Mouse (Mus musculus): ENCODE measurements around the gene Zbtb17. TPM values are rescaled to one million over a fixed set of nuclear protein-coding genes. Genes with fewer than 3 reads are reported as not detected.
A peak's percentile ranks its signal among the peaks of the same experiment; 100 is the strongest.

Gene Zbtb17
- polyA plus RNA-seq, 1 experiment from 2014 or later = 36.4 TPM

DNA sequence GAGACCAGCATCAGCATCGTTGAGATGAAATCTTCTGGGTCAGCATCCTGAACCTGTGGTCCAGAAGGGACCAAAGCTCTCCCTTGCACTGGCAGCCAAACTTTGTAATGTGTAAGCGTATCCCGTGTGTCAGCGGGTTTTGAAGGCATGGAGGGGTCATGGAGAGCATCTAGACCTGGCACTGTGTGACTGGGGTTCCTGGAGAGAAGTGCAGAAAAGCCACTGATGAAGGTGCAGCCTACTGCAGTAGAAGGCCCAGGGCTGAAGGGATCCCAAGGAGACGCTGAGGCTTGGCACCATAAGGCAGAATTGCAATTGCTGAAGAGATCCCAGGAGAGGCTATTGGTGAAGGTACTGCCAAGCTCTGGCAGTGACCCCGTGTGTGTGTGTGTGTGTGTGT, 15.1 kb upstream of the Zbtb17 start:
- Histone ChIP-seq H3K4me1 (peaks cover 20% of the 10 kb centered on the region), H3K9me3 (no peaks in the 10 kb centered on the region), H3K36me3 (no peaks in the 10 kb centered on the region), H3K4me3 (no peak overlapping the region), H3K4me2 (no peak overlapping the region), H3K27me3 (no peaks in the 10 kb centered on the region; the same call in 1 of the 2 replicates), H3K9ac (no peak overlapping the region), H3K27ac (no peak overlapping the region)
- WGBS = 78% methylated on average over 6 of the region's 6 CpGs
- ATAC-seq (ENCODE audit: borderline replicate concordance, extremely low read depth, low FRiP score, low TSS enrichment) = no peak

DNA sequence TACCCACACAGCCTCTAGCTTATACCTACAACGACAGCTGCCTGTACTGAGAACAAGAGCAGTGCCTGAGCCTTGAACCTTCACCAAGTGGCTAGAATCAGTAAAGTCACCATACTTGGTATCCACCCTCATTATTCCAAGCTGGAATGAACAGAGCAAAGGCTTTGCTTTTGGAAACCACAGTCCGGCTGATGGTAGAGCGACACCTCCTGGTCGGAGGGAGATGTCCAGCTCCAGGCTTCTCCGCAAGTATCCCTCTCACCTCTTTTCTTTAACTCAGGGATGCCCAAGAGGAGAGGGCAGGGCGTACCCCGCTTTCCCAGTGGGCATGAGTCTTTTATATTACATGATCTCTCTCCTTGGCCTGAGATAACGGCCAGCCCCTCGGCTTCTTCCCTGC, 14.6 kb upstream of the Zbtb17 start:
- Histone ChIP-seq H3K9me3 (no peaks in the 10 kb centered on the region), H3K4me3 (no peak overlapping the region), H3K27ac (no peak overlapping the region), H3K36me3 (no peaks in the 10 kb centered on the region), H3K4me1 (peaks cover 20% of the 10 kb centered on the region), H3K4me2 (no peak overlapping the region), H3K27me3 (no peaks in the 10 kb centered on the region; the same call in 1 of the 2 replicates), H3K9ac (no peak overlapping the region)
- ATAC-seq (ENCODE audit: borderline replicate concordance, extremely low read depth, low FRiP score, low TSS enrichment) = no peak
- 50% methylated on average over 9 of the region's 9 CpGs for WGBS

DNA sequence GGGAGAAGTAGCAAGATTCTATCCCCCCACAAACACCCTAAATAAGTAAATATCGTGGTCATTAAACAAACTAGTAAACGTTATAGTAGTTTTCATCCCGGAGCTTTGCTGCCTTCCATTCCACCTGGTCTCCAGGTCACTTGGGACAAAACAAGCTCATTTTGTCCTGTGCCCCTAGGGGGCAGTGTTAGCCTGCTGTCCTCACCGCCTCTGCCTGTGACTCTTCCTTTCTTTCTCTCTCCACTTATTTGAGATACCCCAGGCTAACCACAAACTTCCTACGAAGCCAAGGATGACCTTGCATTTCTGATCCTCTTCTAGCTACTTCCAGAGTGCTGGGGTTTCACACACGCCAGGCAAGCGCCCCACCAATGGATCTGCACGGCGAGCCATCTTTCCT, 13.5 kb upstream of the Zbtb17 start:
- H3K4me3 ChIP-seq = no peak overlapping the region
- WGBS = 43% methylated on average over 9 of the region's 9 CpGs
- H3K27me3 ChIP-seq = no peaks in the 10 kb centered on the region
- peaks cover 13% of the 10 kb centered on the region for H3K4me1 ChIP-seq
- no peak overlapping the region for H3K4me2 ChIP-seq
- no peak overlapping the region for H3K27ac ChIP-seq
- no peaks in the 10 kb centered on the region for H3K36me3 ChIP-seq
- no peaks in the 10 kb centered on the region for H3K9me3 ChIP-seq
- H3K9ac ChIP-seq = no peak overlapping the region
- no peak for ATAC-seq (ENCODE audit: borderline replicate concordance, extremely low read depth, low FRiP score, low TSS enrichment)

DNA sequence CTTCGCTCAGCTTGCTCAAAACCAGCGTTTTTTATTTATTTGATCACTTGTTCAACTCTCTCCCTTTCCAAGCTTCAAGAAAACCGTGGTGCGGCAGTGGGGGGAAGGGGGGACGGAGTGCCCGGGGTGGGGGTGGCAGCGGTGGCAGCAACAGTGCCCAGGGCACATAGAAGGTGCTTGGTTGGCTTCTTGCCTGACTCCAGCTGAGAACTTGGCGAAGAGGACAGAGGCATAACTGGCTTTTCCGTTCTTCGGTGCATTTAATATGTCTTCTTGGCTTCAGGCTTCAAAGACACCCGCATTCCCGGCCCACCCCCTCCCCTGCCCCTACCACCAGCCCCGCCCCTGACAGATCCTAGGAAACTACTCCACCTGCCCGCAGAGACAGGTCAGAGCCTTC, 11.8 kb upstream of the Zbtb17 start:
- no peak overlapping the region for H3K27ac ChIP-seq
- no peaks in the 10 kb centered on the region for H3K9me3 ChIP-seq
- WGBS = 38% methylated on average over 14 of the region's 14 CpGs
- H3K4me2 ChIP-seq = no peak overlapping the region
- no peak overlapping the region for H3K4me3 ChIP-seq
- H3K36me3 ChIP-seq = no peaks in the 10 kb centered on the region
- ATAC-seq (ENCODE audit: borderline replicate concordance, extremely low read depth, low FRiP score, low TSS enrichment) = no peak
- no peaks in the 10 kb centered on the region for H3K27me3 ChIP-seq
- H3K4me1 ChIP-seq = no peaks in the 10 kb centered on the region
- H3K9ac ChIP-seq = no peak overlapping the region

DNA sequence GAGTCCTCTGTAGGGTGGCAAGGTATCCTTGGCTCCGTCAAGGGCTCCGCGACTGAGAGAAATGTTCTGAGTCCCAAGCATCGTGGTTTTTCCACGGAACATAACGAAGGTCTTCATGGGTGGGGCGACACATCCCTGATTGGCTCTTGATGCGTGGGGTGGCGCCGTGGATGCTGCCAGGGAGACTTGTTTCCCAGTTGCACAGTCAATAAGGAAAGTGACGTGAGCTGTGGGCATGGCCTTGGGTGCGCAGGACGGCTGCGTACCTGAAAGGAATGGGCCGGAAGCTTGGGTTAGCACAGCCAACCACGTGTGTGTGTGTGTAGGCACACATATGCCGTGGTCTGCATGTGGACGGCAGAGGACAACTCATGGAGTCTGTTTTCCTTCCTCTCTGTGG, 11.3 kb upstream of the Zbtb17 start:
- Histone ChIP-seq H3K4me1 (no peaks in the 10 kb centered on the region), H3K36me3 (no peaks in the 10 kb centered on the region), H3K4me3 (no peak overlapping the region), H3K4me2 (no peak overlapping the region), H3K27ac (no peak overlapping the region), H3K9me3 (no peaks in the 10 kb centered on the region), H3K9ac (no peak overlapping the region), H3K27me3 (no peaks in the 10 kb centered on the region)
- ATAC-seq (ENCODE audit: borderline replicate concordance, extremely low read depth, low FRiP score, low TSS enrichment) = no peak
- WGBS = 80% methylated on average over 18 of the region's 18 CpGs

DNA sequence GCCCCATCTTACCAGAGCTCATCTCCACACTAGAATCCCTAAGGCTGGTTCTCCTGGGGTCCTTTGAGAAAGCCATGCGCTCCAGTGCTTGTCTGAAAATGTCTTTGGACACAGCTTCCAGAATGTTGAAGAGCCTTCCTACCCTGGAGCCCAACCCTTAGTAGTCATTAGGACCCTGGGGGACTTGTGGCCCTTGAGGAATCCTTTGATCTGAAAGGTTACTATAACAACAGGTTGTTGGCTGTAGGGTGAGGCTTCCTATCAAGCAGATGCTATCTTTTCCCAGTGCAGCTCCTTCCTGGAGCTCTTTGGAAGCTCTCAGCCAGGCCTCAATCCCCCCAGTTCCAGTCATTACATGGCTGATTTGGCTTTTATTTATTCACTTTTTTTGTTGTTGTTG, 8.5 kb upstream of the Zbtb17 start, which contains the start of gene Srarp:
Gene Srarp, minus strand, starts transcription at position 132 of the 400 bp plus-strand sequence.
- WGBS = 68% methylated on average over 1 of the region's 1 CpGs
- no peak for ATAC-seq (ENCODE audit: borderline replicate concordance, extremely low read depth, low FRiP score, low TSS enrichment)
- no peaks in the 10 kb centered on the region for H3K27me3 ChIP-seq
- no peaks in the 10 kb centered on the region for H3K36me3 ChIP-seq
- H3K4me2 ChIP-seq = no peak within 1 kb of the TSS
- no peaks in the 10 kb centered on the region for H3K9me3 ChIP-seq
- no peak within 1 kb of the TSS for H3K4me3 ChIP-seq
- H3K9ac ChIP-seq = no peak within 1 kb of the TSS
- no peaks in the 10 kb centered on the region for H3K4me1 ChIP-seq
- no peak within 1 kb of the TSS for H3K27ac ChIP-seq

DNA sequence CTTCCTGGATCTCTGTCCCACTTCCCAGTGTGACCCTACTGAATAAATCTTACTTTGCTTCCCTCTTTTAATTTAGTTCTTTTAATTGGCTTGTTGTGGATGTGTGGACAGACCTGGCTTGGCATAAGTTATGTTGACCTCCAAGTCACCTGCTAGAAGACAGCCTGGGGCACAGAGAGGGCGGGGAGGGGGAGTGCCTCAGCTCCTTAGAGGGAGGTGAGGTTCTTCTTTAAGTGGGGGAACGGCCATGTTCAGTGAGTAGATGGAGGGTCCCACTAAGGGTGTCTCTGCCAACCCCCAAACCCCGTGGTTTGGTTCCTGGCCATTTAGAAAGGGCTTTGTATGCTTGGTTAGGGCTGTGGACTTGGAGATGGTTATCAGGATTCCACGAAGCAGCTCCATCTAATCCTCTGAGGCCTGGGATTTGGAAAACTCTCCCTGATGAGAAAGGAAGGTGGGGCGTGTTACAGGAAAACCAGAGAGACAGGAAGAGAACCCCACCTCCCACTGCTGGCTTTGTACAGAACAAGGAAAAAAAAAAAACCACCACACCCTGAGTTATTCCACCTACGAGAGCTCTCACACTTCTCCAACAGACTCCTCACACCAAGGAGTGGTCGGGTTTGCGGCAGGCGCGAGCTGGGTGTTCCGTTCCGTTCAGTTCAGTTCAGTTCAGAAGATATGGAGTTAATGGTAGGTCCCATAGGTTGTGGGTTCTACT, 5.2 kb upstream of the Zbtb17 start:
- Histone ChIP-seq H3K4me2 (no peak overlapping the region), H3K4me3 (no peak overlapping the region), H3K9me3 (no peaks in the 10 kb centered on the region), H3K36me3 (no peaks in the 10 kb centered on the region), H3K4me1 (0 out of 2 replicates have a peak, but pooled peaks cover 5% of the 10 kb centered on the region), H3K27me3 (no peaks in the 10 kb centered on the region), H3K9ac (no peak overlapping the region), H3K27ac (no peak overlapping the region)
- no peak for ATAC-seq (ENCODE audit: borderline replicate concordance, extremely low read depth, low FRiP score, low TSS enrichment)
- 76% methylated on average over 12 of the region's 12 CpGs for WGBS

DNA sequence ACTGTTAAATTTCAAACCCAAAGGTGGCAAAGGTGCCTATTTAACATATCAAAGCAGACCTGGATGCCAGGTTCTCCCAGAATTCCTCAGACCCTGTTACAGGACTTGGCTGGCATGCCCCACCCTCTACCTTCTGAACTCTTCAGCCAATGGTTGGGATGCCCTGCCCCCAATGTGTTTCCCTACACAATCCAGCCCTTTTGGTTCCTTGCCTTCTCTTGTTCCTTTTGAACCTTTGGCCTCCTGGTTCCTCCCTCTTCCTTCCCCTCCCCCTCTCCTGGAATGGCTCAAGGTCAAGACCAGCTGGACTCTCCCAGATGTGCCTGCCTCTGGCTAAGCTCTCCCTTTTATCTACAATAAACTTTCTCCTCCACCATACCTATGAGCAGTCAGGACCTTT, 3.6 kb upstream of the Zbtb17 start:
- Histone ChIP-seq H3K9me3 (no peaks in the 10 kb centered on the region), H3K36me3 (no peaks in the 10 kb centered on the region), H3K9ac (no peak overlapping the region), H3K27me3 (no peaks in the 10 kb centered on the region), H3K4me3 (no peak overlapping the region), H3K4me1 (peaks cover 14% of the 10 kb centered on the region), H3K27ac (no peak overlapping the region), H3K4me2 (no peak overlapping the region)
- ATAC-seq (ENCODE audit: borderline replicate concordance, extremely low read depth, low FRiP score, low TSS enrichment) = no peak

DNA sequence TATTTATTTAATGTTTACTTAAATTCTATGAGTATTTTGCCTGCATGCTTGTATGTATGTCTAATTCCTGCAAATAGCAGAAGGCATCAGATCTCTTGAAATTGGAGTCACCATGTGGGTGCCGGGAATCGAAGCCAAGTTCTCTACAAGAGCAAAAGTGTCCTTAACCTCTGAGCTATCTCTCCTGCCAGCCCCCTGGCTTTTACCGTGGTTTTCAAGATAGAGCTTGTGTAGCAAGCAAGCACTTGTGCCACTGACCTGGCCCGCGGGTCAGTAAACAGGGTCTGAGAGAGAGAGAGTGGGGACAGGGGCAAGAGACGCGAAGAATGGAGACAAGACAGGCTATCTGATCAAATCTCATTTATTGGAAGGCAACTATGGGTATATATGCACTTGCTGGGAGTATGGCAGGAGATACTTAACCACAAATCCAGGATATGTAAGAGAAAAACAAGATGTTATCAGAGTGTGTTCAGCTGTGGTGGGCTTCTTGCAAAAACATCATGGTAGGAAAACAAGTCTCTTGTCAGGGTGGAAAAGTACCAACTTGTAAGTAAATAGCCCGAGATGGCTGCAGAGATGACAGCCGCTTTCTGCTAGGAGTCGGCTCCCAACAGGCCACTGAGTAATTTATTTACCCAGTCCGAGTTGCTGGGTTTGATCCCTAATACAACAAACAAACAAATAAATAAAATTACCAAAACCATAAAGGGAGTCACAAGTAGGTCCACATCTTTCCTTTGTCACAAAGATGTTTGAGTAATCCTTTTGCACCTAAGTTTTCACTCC, 619 bp upstream of the Zbtb17 start:
- no peak overlapping the region for H3K27ac ChIP-seq
- no peaks in the 10 kb centered on the region for H3K9me3 ChIP-seq
- peaks cover 17% of the 10 kb centered on the region for H3K36me3 ChIP-seq
- peak overlapping the region; percentile 88 for H3K4me2 ChIP-seq
- peak overlapping the region; percentile 100 for H3K4me3 ChIP-seq
- WGBS = 33% methylated on average over 11 of the region's 11 CpGs
- H3K27me3 ChIP-seq = no peaks in the 10 kb centered on the region
- no peak for ATAC-seq (ENCODE audit: borderline replicate concordance, extremely low read depth, low FRiP score, low TSS enrichment)
- H3K4me1 ChIP-seq = peaks cover 18% of the 10 kb centered on the region
- H3K9ac ChIP-seq = peak overlapping the region; percentile 53

DNA sequence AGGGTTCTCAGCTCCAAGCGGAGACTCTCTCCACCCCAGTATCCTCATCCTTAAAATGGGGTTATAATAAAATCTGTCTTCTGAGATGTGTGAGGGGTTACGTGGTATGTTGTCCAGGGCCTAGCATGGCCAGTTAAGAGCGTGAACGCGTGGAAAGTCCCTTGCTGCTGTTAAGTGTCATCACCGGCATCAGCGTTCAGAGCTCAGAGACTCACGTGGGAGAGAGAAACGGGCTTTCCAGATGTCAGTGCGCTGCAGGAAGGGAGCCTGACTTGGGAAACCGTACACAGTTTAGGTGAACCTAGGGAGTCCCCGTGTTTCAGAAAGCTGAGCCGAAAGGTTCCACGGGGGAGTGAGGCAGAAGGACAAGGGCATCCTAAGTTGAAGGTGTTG, 870 bp downstream of the Zbtb17 start:
- Histone ChIP-seq H3K4me2 (peak overlapping the region; percentile 88), H3K36me3 (peaks cover 27% of the 10 kb centered on the region), H3K9ac (peak overlapping the region; percentile 95), H3K4me1 (peaks cover 18% of the 10 kb centered on the region), H3K27me3 (no peaks in the 10 kb centered on the region), H3K27ac (no peak overlapping the region), H3K9me3 (no peaks in the 10 kb centered on the region), H3K4me3 (peak overlapping the region; percentile 100)
- ATAC-seq (ENCODE audit: borderline replicate concordance, extremely low read depth, low FRiP score, low TSS enrichment) = no peak
- 10% methylated on average over 14 of the region's 14 CpGs for WGBS

DNA sequence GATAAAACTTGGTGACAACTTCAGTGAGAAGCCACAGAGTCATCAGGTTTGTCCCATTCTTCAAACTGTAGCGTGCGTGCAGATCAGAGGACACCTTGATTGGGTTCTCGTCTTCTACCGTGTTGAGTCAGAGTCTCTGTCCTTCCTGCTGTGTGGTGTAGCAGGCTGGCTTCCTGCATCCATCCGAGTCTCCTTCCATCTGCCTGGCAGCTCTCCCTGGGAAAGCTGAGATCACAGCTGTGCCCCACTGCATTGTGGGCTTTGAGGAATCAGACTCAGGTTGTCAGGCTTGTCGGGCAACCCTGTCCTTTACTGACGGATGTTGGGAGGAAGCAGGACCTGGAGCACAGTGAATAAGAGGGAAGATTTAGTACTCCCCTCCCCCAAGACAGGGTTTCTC, 1.8 kb downstream of the Zbtb17 start:
- 60% methylated on average over 7 of the region's 7 CpGs for WGBS
- peaks cover 27% of the 10 kb centered on the region for H3K36me3 ChIP-seq
- no peak overlapping the region for H3K4me3 ChIP-seq
- H3K4me1 ChIP-seq = peaks cover 18% of the 10 kb centered on the region
- no peak overlapping the region for H3K4me2 ChIP-seq
- H3K9me3 ChIP-seq = no peaks in the 10 kb centered on the region
- no peak for ATAC-seq (ENCODE audit: borderline replicate concordance, extremely low read depth, low FRiP score, low TSS enrichment)
- no peaks in the 10 kb centered on the region for H3K27me3 ChIP-seq
- H3K9ac ChIP-seq = no peak overlapping the region
- H3K27ac ChIP-seq = no peak overlapping the region

DNA sequence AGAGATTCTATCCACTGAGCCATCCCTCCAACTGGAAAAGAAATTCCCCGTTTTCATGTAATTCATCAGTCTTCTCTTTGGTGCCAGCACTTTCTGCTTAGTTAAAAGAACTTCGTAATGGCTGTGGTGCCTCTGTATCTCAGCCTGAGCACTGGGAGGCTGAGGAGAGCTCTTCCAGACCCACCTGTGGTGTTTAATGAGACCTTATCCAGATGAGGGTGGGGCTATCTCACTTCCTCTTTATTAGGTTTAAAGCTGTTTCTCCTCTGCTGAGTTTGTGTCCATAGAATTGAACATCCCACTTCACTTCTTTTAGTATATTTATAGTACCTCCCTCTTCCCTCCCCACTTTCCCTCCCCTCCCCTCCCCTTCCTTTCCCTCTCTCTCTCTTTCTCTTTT, 6.8 kb downstream of the Zbtb17 start:
- H3K9ac ChIP-seq = no peak overlapping the region
- H3K4me2 ChIP-seq = no peak overlapping the region
- ATAC-seq (ENCODE audit: borderline replicate concordance, extremely low read depth, low FRiP score, low TSS enrichment) = no peak
- no peak overlapping the region for H3K27ac ChIP-seq
- WGBS = 80% methylated on average over 2 of the region's 2 CpGs
- no peak overlapping the region for H3K4me3 ChIP-seq
- peaks cover 36% of the 10 kb centered on the region for H3K36me3 ChIP-seq
- no peaks in the 10 kb centered on the region for H3K9me3 ChIP-seq
- 0 out of 2 replicates have a peak, but pooled peaks cover 1% of the 10 kb centered on the region for H3K4me1 ChIP-seq
- no peaks in the 10 kb centered on the region for H3K27me3 ChIP-seq
